Mouse (Mus musculus) retina, postnatal 7 days (tissue): ENCODE measurements around the gene Scn11a.

ENCODE experiments used
- DNase-seq: peaks from one replicate; pipeline ENCODE4 v3.0.0-alpha.2; 2012; ENCODE audit warnings: low read depth, low spot score

The Scn11a gene

DNA sequence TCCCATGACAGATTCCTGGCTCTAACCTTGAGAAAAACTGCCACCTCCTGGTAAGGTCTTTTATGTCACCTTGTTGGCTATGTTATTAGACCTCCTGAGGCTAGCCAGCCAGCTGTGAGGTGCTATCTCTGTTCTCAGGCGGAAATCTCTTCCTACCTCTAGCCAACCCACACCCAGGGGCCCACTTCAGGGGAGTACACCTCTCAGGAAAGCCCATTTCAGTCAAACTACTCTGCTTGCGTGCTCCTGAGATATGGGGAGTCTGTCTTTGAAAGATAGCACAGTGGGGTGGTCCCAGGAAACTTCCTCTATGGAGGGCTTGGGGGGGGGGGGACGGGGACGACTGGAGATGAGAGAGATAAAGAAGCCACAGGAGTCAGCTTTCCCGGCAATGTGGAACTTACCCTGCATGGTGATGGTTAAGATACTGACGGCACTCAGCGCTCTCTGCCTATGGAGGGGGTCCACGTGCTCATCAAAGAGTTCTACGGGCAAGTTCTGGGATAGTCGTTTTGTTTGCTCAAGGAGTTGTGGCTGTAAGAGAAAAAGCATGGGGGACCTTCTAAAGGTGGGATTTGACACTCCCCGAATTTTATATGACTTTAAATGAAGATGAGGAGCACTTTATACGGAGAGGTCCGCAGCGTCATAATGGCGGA, 29.9 kb downstream of the Scn11a start:
- no peak for DNase-seq

- DNase-seq: no peak
These were observed 30.8 kb downstream of the Scn11a start for GRCm38 (mm10) chr9:119794470-119794869.

DNA sequence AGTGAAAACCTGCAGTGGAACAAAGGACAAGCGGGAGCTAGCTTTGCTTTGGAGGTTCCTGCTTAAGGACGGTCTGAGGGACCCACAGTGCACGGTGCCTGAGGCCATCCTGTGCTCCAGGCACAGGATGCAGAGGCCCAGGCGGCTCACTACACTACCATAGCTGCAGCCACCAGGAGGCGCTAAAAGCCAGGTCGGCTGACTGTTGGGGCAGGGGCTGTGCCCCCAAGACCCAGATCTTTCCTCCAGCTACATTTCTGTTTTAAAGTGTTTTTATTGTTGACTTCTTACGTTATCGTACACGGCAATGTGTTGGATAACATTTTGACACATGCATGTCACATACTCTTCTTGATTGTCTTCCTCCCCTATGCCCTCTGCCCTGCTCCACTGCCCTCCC, 32.8 kb downstream of the Scn11a start:
- DNase-seq: no peak

DNA sequence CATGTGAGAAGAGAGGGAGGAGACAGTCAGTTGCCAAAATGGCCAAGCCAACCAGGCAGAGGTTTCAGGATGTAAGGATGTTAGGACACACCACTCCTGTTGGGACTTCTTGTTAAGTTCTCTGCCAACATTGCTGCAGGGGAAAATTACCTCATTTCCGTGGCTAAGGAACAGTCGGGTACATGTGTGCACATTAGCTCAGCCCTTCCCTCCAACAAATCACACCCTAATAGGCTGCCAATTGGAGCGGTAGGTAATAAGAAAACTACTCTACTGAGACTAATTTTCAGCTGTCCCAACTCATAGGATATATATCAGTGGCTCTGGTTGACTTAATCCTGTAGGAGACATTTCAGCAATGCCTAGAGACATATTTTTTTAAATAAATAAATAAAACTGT, 44.4 kb downstream of the Scn11a start:
- DNase-seq: no peak

DNA sequence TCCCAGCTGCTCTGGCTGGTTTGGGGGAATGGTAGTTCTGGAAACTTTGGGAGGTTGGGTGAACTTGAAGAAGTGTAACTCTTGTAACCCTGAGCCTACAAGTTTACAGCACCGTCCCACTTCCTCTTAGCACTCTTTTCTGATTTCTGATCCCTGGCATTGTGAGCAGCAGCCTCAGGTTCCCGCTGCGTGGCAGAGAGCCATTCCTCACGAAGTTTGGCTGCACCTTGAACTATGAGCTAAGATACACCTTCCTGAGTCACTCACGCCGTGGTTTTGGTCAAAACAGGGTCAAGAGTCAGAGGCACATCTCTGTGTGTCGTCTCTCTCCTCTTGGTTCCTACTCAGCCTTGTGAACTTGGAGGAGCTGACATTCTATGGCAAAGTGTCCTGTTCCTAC, 48.6 kb downstream of the Scn11a start:
- DNase-seq: no peak

- DNase-seq: no peak
These were observed 56.7 kb downstream of the Scn11a start for GRCm38 (mm10) chr9:119768585-119768984.

DNA sequence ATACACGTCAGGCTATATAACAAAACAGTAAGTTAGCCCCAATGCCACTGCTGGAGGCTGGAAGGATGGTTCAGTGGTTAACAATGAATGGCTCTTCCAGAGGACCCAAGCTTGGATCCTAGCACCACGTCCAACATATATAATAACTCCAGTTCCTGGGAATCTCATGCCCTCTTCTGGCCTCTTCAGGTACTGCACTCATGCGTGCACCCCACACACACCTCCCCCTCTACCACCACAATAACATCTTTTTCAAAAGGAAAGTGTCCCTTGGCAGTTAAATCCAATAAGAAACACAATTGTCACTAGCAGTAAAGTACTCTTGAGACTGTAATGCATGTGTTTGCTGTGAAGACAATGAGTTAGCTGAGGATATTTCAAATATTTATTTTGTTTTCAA, 65.0 kb downstream of the Scn11a start:
- no peak for DNase-seq

DNA sequence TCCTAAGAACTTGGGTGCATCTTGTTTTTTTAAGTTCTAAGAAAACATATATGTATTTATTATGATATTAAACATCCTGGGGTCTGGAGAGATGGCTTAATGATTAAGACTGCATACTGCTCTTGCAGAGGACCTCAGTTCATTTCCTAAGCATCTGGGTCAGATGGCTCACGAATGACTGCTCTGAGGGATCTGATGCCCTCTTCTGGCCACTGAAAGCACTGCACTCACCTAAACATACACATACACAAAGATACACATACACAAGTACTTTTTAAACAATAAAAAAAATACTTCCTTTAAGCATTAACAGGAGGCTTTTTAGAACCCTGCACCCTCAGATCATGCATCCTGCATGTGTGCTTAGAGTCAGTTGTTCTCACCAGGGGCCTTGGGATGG, 65.8 kb downstream of the Scn11a start:
- DNase-seq: no peak

DNA sequence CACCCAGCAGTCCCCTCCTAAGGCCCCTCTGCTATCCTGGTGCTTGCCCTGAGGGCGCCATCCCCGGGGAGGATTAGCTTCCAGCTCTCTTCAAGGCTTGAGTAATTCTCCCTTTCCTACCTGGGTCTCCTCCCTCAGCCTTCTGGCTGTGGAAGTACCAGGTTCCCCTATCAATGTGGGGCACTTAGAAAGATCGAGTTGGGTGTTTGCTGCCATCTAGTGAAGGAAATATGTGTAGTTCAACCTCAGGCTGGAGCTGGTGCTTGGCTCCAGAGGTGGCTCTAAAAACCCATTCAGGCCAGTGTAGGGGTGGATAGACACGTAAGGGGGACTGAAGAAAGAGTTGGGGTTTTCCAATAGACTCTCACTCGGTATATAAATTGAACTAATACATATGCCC, 73.7 kb downstream of the Scn11a start:
- peak; percentile 46 for DNase-seq

DNA sequence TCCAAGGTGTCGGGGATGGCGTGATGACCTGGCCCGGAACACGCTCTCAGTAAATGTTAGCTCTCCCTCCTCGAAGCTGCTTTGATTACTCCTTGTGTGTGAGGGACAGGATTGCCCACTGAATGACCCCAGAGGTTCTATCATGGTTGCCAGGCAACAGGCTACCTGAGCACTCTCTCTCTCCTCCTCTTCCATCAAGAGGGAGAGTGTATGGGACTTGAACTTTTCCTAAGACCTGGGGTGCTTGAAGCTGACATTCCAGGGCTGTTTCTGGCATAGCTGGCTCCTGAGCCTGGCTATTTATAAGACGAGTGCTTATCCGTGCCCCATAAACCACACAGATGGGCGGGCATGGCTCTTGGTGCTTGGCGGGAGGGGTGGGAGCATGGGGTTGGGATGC, 76.1 kb downstream of the Scn11a start:
- no peak for DNase-seq

DNA sequence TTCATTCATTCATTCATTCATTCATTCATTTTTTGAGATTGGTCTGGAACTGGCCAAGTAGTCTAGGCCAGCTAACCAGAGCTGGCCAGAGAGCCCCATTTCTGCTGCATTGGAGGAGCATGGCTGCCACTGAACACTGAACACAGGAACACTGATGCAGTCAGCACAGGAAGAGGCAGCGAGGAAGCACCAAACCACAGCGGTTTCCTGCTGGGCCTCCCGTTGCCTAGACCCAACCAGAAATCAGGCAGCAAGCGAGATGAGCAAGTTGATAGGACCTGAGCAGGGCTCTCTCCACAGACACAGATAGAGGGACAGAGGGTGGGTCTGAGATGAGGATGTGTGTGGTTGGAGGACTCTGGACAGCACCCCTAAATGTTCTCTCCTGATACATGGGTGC, 81.4 kb downstream of the Scn11a start:
- DNase-seq: no peak

- no peak for DNase-seq
These were observed 81.9 kb downstream of the Scn11a start for GRCm38 (mm10) chr9:119743312-119743711.

DNA sequence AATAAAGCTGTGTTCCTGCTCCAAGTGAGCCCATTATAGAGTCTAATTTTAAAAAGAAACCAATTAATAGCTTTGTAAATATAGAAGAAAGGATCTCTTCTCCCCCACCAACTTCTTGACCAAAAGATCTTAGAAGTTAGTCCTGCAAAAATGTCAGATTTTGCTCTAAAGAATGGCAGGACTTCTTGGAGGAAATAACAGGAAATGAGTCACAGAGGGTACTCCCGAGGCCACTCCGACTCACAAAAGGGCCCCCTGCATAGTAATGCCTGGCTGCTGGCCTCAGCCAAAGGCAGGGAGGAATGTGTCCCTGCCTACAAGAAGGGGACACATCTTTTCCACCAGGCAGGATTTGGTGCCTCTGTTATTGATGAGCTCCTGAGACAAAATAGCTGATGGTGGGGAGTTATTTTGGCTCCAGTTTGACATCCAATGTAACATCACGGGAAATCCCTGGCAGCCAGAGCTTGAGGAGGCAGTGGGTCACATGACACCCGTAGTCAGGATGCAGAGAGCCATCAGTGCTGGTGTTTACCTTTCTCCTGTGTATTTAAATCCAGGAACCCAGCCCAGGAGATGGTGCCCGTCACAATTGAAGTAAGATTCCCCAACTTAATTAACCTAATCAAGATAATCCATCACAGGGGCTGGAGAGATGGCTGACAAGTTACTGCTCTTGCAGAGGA, 84.0 kb downstream of the Scn11a start:
- DNase-seq: no peak

DNA sequence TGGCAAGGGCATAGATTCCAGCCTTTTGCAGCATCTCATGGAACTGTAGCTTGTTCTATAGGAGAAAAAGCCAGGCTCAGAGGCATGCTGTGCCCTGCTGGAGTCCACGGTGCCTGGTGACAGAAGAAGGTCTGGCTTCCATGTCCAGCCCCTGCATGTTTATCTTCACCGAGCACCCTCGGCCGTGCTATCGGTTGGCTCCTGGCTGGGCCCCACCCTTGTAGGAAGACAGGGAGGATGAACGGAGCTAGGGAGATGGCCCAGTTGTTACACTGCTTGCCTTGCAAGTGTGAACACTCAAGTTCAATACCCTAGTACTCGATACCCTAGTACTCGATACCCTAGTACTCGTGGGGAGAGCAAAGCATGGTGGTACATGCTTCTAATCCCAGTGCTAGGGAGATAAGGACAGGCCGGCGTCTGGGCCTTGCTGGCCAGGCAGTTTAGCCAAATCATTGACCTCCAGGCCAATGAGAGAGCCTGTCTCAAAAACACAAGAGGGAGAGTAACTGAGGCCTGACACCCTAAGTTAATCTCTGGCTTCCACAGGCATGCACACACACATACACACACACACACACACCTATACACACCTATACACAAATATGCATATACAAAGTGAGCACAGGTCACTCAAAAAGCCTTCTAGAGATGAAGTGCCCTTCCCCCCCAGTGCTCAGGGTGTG, 96.7 kb downstream of the Scn11a start:
- DNase-seq: no peak

GRCm38 (mm10) chr9:119726990-119727389, 98.3 kb downstream of the Scn11a start:
- no peak for DNase-seq

- no peak for DNase-seq
These were observed 99.9 kb downstream of the Scn11a start for GRCm38 (mm10) chr9:119725293-119725862.

- DNase-seq: no peak
These were observed 106.0 kb downstream of the Scn11a start, which contains the start of gene Scn10a for GRCm38 (mm10) chr9:119719222-119719621. Gene Scn10a (minus strand): TSS chr9:119719322.

GRCm38 (mm10) chr9:119706700-119707099, 118.6 kb downstream of the Scn11a start:
- peak; percentile 9 for DNase-seq
